Comparison of ENCODE assay signal across 19 mouse cellular contexts in genomic region chr6:83004309-83004708, GRCm38 (mm10). TPM values are rescaled to one million over a fixed set of nuclear protein-coding genes. Genes with fewer than 3 reads are reported as not detected.
DNase-seq lines count a peak whose midpoint lies in the region; ATAC-seq and TF ChIP-seq lines count a peak whose summit lies in the region.
"Had no signal": no experiment of that assay in that cellular context is flagged by ENCODE, and none has a peak within 500 bp of the region (broad histone marks: within the 10 kb centered on the region; RNA-seq: fewer than 3 reads in every experiment).

No protein-coding gene starts in this region.

- H3K9me3 ChIP-seq in heart, embryonic 16.5 days (replicated peaks; ENCODE audit: control insufficient read depth, low read length), result no peaks in the 10 kb centered on the region
- no peaks in the 10 kb centered on the region for H3K9me3 ChIP-seq in CH12.LX (replicated peaks; ENCODE audit: low read length)
- no peaks in the 10 kb centered on the region for H3K9me3 ChIP-seq in liver, embryonic 12.5 days (replicated peaks)
- H3K9me3 ChIP-seq in kidney, embryonic 14.5 days (ENCODE audit: control insufficient read depth, low read length), result no peaks in the 10 kb centered on the region
- H3K9me3 ChIP-seq: embryonic facial prominence, embryonic 13.5 days; hindbrain, embryonic 13.5 days; limb, embryonic 10.5 days had no signal

- H3K4me2 ChIP-seq in heart, embryonic 16.5 days (ENCODE audit: low read depth, low read length), result peak overlapping the region; percentile 21; the same call in 1 of the 2 replicates
- H3K4me2 ChIP-seq in CH12.LX (ENCODE audit: insufficient read depth, low read depth, poor library complexity, severe bottlenecking), result peak overlapping the region; percentile 96
- H3K4me2 ChIP-seq in liver, embryonic 12.5 days, result peak overlapping the region; percentile 16; the same call in 1 of the 2 replicates
- H3K4me2 ChIP-seq in kidney, embryonic 14.5 days (replicated peaks; ENCODE audit: low read depth, low read length), result no peak overlapping the region
- H3K4me2 ChIP-seq: embryonic facial prominence, embryonic 13.5 days; hindbrain, embryonic 13.5 days; lung, embryonic 14.5 days had no signal

- TF ChIP-seq RAD21 in CH12.LX (IDR thresholded peaks at IDR 0.05; ENCODE audit: low read depth, low read length), result no peak

- no peak for TF ChIP-seq POLR2A in CH12.LX (IDR thresholded peaks at IDR 0.05; ENCODE audit: low read depth, low read length)

- no peaks in the 10 kb centered on the region for H3K27me3 ChIP-seq in heart, embryonic 16.5 days (ENCODE audit: control insufficient read depth, insufficient read depth, low read length)
- H3K27me3 ChIP-seq in CH12.LX (replicated peaks), result no peaks in the 10 kb centered on the region
- no peaks in the 10 kb centered on the region; the same call in 1 of the 2 replicates for H3K27me3 ChIP-seq in liver, embryonic 12.5 days (replicated peaks)
- no peaks in the 10 kb centered on the region for H3K27me3 ChIP-seq in kidney, embryonic 14.5 days (ENCODE audit: control insufficient read depth, insufficient read depth, low read length)
- H3K27me3 ChIP-seq: embryonic facial prominence, embryonic 13.5 days; hindbrain, embryonic 13.5 days had no signal

- no peaks in the 10 kb centered on the region for H3K36me3 ChIP-seq in heart, embryonic 16.5 days (ENCODE audit: control insufficient read depth, insufficient read depth)
- H3K36me3 ChIP-seq in CH12.LX (replicated peaks in 1 of 2; ENCODE audit: control insufficient read depth in 1 of 2, insufficient read depth in 1 of 2, low read length in 1 of 2), result peaks cover 0 to 2% of the 10 kb centered on the region in 2 experiments
- no peaks in the 10 kb centered on the region for H3K36me3 ChIP-seq in liver, embryonic 12.5 days
- no peaks in the 10 kb centered on the region for H3K36me3 ChIP-seq in kidney, embryonic 14.5 days (ENCODE audit: control insufficient read depth, insufficient read depth, low read length)
- H3K36me3 ChIP-seq: embryonic facial prominence, embryonic 13.5 days; hindbrain, embryonic 13.5 days; limb, embryonic 10.5 days had no signal

- no peak overlapping the region for H3K9ac ChIP-seq in heart, embryonic 16.5 days (ENCODE audit: low read length)
- H3K9ac ChIP-seq in CH12.LX (ENCODE audit: insufficient read depth, low read depth), result peak overlapping the region; percentile 92
- 0 out of 2 replicates have a peak overlapping the region, but pooled peaks have one; percentile 17 for H3K9ac ChIP-seq in liver, embryonic 12.5 days
- no peak overlapping the region for H3K9ac ChIP-seq in kidney, embryonic 14.5 days (ENCODE audit: low read depth, low read length)
- H3K9ac ChIP-seq: embryonic facial prominence, embryonic 13.5 days; hindbrain, embryonic 13.5 days; lung, embryonic 14.5 days had no signal

- WGBS in heart, embryonic 16.5 days, result 66% methylated on average over 2 of the region's 2 CpGs
- WGBS in liver, embryonic 12.5 days (ENCODE audit: insufficient replicate concordance), result 55% methylated on average over 2 of the region's 2 CpGs
- 80% methylated on average over 2 of the region's 2 CpGs for WGBS in kidney, embryonic 14.5 days

- H3K27ac ChIP-seq in gastrocnemius, adult 2 months, result peak overlapping the region; percentile 48
- H3K27ac ChIP-seq in heart, embryonic 16.5 days (ENCODE audit: low read length), result peak overlapping the region; percentile 63
- H3K27ac ChIP-seq in CH12.LX (ENCODE audit: insufficient read depth, low read depth), result peak overlapping the region; percentile 76
- peak overlapping the region; percentile 74 for H3K27ac ChIP-seq in liver, embryonic 12.5 days
- H3K27ac ChIP-seq in kidney, embryonic 14.5 days (ENCODE audit: low read depth, low read length), result no peak overlapping the region
- H3K27ac ChIP-seq: hindbrain, embryonic 13.5 days; kidney, postnatal 0 days; limb, embryonic 10.5 days had no signal

- no peak for TF ChIP-seq CTCF in gastrocnemius, adult 2 months (IDR thresholded peaks at IDR 0.05)
- TF ChIP-seq CTCF in CH12.LX (conservative IDR thresholded peaks at IDR 0.05 in 1 of 2, IDR thresholded peaks at IDR 0.05 in 1 of 2; ENCODE audit: low read depth in 2 of 2, low read length in 2 of 2), result no peak

- intact Hi-C loops in gastrocnemius, adult 2 months (cut with DNase I), result no loop called here
- intact Hi-C loops in heart, postnatal 10 days (cut with DNase I), result no loop called here

- no peak for ATAC-seq in heart, embryonic 16.5 days (replicated peaks; ENCODE audit: extremely low read depth, insufficient read depth, low FRiP score)
- no peak for ATAC-seq in liver, embryonic 12.5 days
- no peak for ATAC-seq in kidney, embryonic 14.5 days (ENCODE audit: low FRiP score, low TSS enrichment)
- ATAC-seq: midbrain, embryonic 16.5 days had no signal

- in situ Hi-C loops in CH12.LX (cut with MboI; ENCODE audit: low pct_ligation_motif_present, low pct_unique_long_range_greater_than_20kb, low sequenced_read_pairs), result no loop called here

- TF ChIP-seq EP300 in CH12.LX (IDR thresholded peaks at IDR 0.05; ENCODE audit: low read length), result no peak

- peaks cover 13% of the 10 kb centered on the region for H3K4me1 ChIP-seq in heart, embryonic 16.5 days (ENCODE audit: control insufficient read depth, insufficient read depth, low read length)
- peaks cover 17 to 40% of the 10 kb centered on the region in 2 experiments for H3K4me1 ChIP-seq in CH12.LX (ENCODE audit: control insufficient read depth in 1 of 2, insufficient read depth in 2 of 2)
- peaks cover 24% of the 10 kb centered on the region for H3K4me1 ChIP-seq in liver, embryonic 12.5 days
- no peaks in the 10 kb centered on the region for H3K4me1 ChIP-seq in kidney, embryonic 14.5 days (ENCODE audit: control insufficient read depth, insufficient read depth, low read length)
- H3K4me1 ChIP-seq: hindbrain, embryonic 13.5 days had no signal

- DNase-seq in gastrocnemius, adult 2 months, result no peak
- DNase-seq in gastrocnemius, adult 8-10 months (ENCODE audit: low spot score in 2 of 2), result no peak
- no peak for DNase-seq in heart, postnatal 10 days
- DNase-seq in CH12.LX (ENCODE audit: extremely low read depth), result no peak
- DNase-seq in cerebellum, postnatal 36 days, result no peak
- DNase-seq: adrenal gland, adult 8-10 months; cerebellum, adult 18-20 months; gastrocnemius, postnatal 36 days; thymus, adult 18-20 months had no signal

- H3K79me2 ChIP-seq in CH12.LX (replicated peaks; ENCODE audit: control insufficient read depth, extremely low read depth, insufficient read depth, poor library complexity, severe bottlenecking), result no peaks in the 10 kb centered on the region; the same call in 1 of the 2 replicates

- dilution Hi-C loops in CH12.LX (cut with MboI; ENCODE audit: extremely low pct_ligation_motif_present, extremely low pct_unique_long_range_greater_than_20kb, low sequenced_read_pairs), result no loop called here

- H3K4me3 ChIP-seq in gastrocnemius, adult 2 months, result no peak overlapping the region; the same call in 1 of the 2 replicates
- H3K4me3 ChIP-seq in heart, embryonic 16.5 days (ENCODE audit: low read length), result no peak overlapping the region
- H3K4me3 ChIP-seq in CH12.LX (replicated peaks in 1 of 3; ENCODE audit: low read depth in 2 of 3, low read length in 2 of 3, poor library complexity in 1 of 3), result peak overlapping the region; percentile 48 to 60 (median 54)
- no peak overlapping the region for H3K4me3 ChIP-seq in liver, embryonic 12.5 days
- no peak overlapping the region for H3K4me3 ChIP-seq in kidney, embryonic 14.5 days (ENCODE audit: low read length)
- H3K4me3 ChIP-seq: embryonic facial prominence, embryonic 13.5 days; hindbrain, embryonic 13.5 days; limb, embryonic 10.5 days had no signal

RNA-seq across cellular contexts. Expression of gene Dok1, which starts 29.0 kb away (rescaled TPM):
- 1 to 10 TPM; 1.3 to 4.1 TPM for total RNA-seq in gastrocnemius, adult 2 months (2021)
- total RNA-seq in gastrocnemius, adult 8-10 months (2022), result 1 to 10 TPM in 3 of 4 experiments, under 1 TPM in 1; 0.56 to 1.2 (median 1.1) TPM
- 8.5 and 9.5 TPM in 2 replicates for polyA plus RNA-seq in heart, embryonic 16.5 days (2015; fragmentation: Nextera tagmentation; extraction: Ambion mirVana)
- 1 to 10 TPM; 5.2 to 6.8 TPM for total RNA-seq in heart, postnatal 10 days (2021)
- 33.2 and 34.7 TPM in 2 replicates for total RNA-seq in CH12.LX (2012; rRNA removed)
- total RNA-seq in CH12.LX (2014; rRNA removed), result 21.3 and 21.4 TPM in 2 replicates
- 23.8 and 24.6 TPM in 2 replicates for polyA plus RNA-seq in CH12.LX (2012; ENCODE audit: insufficient read length, low read depth)
- polyA plus RNA-seq in liver, embryonic 12.5 days (2016; fragmentation: Nextera tagmentation; extraction: Ambion mirVana), result 22.2 and 22.6 TPM in 2 replicates
- 8.8 and 11.8 TPM in 2 replicates for polyA plus RNA-seq in kidney, embryonic 14.5 days (2014; fragmentation: Nextera tagmentation; extraction: Ambion mirVana)

RNA-seq across cellular contexts. Expression of gene Loxl3, which starts 29.7 kb away (rescaled TPM):
- 1 to 10 TPM; 2.1 to 3.5 TPM for total RNA-seq in gastrocnemius, adult 2 months (2021)
- 1 to 10 TPM in 3 of 4 experiments, under 1 TPM in 1; 0.97 to 1.5 (median 1.3) TPM for total RNA-seq in gastrocnemius, adult 8-10 months (2022)
- 8.0 and 8.3 TPM in 2 replicates for polyA plus RNA-seq in heart, embryonic 16.5 days (2015; fragmentation: Nextera tagmentation; extraction: Ambion mirVana)
- 1 to 10 TPM; 6.0 to 6.8 TPM for total RNA-seq in heart, postnatal 10 days (2021)
- 0.93 and 1.0 TPM in 2 replicates for total RNA-seq in CH12.LX (2012; rRNA removed)
- 0.05 TPM in 1 of 2 replicates, not detected in the other for total RNA-seq in CH12.LX (2014; rRNA removed)
- polyA plus RNA-seq in CH12.LX (2012; ENCODE audit: insufficient read length, low read depth), result 0.74 and 1.0 TPM in 2 replicates
- polyA plus RNA-seq in liver, embryonic 12.5 days (2016; fragmentation: Nextera tagmentation; extraction: Ambion mirVana), result 3.1 and 3.2 TPM in 2 replicates
- 12.0 and 14.3 TPM in 2 replicates for polyA plus RNA-seq in kidney, embryonic 14.5 days (2014; fragmentation: Nextera tagmentation; extraction: Ambion mirVana)

RNA-seq across cellular contexts. Expression of gene Aup1, which starts 50.0 kb away (rescaled TPM):
- total RNA-seq in gastrocnemius, adult 2 months (2021), result 100 to 1,000 TPM in 1 of 2 experiments, 10 to 100 TPM in 1; 94.5 to 101 TPM
- 100 to 1,000 TPM in 2 of 4 experiments, 10 to 100 TPM in 2; 91.1 to 109 (median 102) TPM for total RNA-seq in gastrocnemius, adult 8-10 months (2022)
- 140 and 148 TPM in 2 replicates for polyA plus RNA-seq in heart, embryonic 16.5 days (2015; fragmentation: Nextera tagmentation; extraction: Ambion mirVana)
- total RNA-seq in heart, postnatal 10 days (2021), result 10 to 100 TPM; 74.2 to 85.8 TPM
- 235 and 240 TPM in 2 replicates for total RNA-seq in CH12.LX (2012; rRNA removed)
- 108 and 119 TPM in 2 replicates for total RNA-seq in CH12.LX (2014; rRNA removed)
- polyA plus RNA-seq in CH12.LX (2012; ENCODE audit: insufficient read length, low read depth), result 284 and 324 TPM in 2 replicates
- 215 and 233 TPM in 2 replicates for polyA plus RNA-seq in liver, embryonic 12.5 days (2016; fragmentation: Nextera tagmentation; extraction: Ambion mirVana)
- polyA plus RNA-seq in kidney, embryonic 14.5 days (2014; fragmentation: Nextera tagmentation; extraction: Ambion mirVana), result 144 and 156 TPM in 2 replicates

RNA-seq across cellular contexts. Expression of gene Htra2, which starts 50.8 kb away (rescaled TPM):
- 10 to 100 TPM; 14.1 to 21.5 TPM for total RNA-seq in gastrocnemius, adult 2 months (2021)
- total RNA-seq in gastrocnemius, adult 8-10 months (2022), result 10 to 100 TPM; 16.6 to 16.9 (median 16.7) TPM
- polyA plus RNA-seq in heart, embryonic 16.5 days (2015; fragmentation: Nextera tagmentation; extraction: Ambion mirVana), result 81.8 and 94.5 TPM in 2 replicates
- total RNA-seq in heart, postnatal 10 days (2021), result 10 to 100 TPM; 32.9 to 35.6 TPM
- total RNA-seq in CH12.LX (2012; rRNA removed), result 113 and 128 TPM in 2 replicates
- total RNA-seq in CH12.LX (2014; rRNA removed), result 131 and 137 TPM in 2 replicates
- 154 and 185 TPM in 2 replicates for polyA plus RNA-seq in CH12.LX (2012; ENCODE audit: insufficient read length, low read depth)
- 147 and 154 TPM in 2 replicates for polyA plus RNA-seq in liver, embryonic 12.5 days (2016; fragmentation: Nextera tagmentation; extraction: Ambion mirVana)
- polyA plus RNA-seq in kidney, embryonic 14.5 days (2014; fragmentation: Nextera tagmentation; extraction: Ambion mirVana), result 51.1 and 64.9 TPM in 2 replicates

RNA-seq across cellular contexts. Expression of gene Dqx1, which starts 53.3 kb away (rescaled TPM):
- 1 to 10 TPM in 1 of 2 experiments, under 1 TPM in 1; 0.20 to 1.1 TPM for total RNA-seq in gastrocnemius, adult 2 months (2021)
- total RNA-seq in gastrocnemius, adult 8-10 months (2022), result under 1 TPM; 0.24 to 0.52 (median 0.33) TPM
- polyA plus RNA-seq in heart, embryonic 16.5 days (2015; fragmentation: Nextera tagmentation; extraction: Ambion mirVana), result 0.57 and 0.75 TPM in 2 replicates
- under 1 TPM; 0.22 to 0.55 TPM for total RNA-seq in heart, postnatal 10 days (2021)
- 2.2 and 2.7 TPM in 2 replicates for total RNA-seq in CH12.LX (2012; rRNA removed)
- 0.99 and 1.3 TPM in 2 replicates for total RNA-seq in CH12.LX (2014; rRNA removed)
- polyA plus RNA-seq in CH12.LX (2012; ENCODE audit: insufficient read length, low read depth), result 2.9 and 3.5 TPM in 2 replicates
- polyA plus RNA-seq in liver, embryonic 12.5 days (2016; fragmentation: Nextera tagmentation; extraction: Ambion mirVana), result 5.0 and 5.4 TPM in 2 replicates
- polyA plus RNA-seq in kidney, embryonic 14.5 days (2014; fragmentation: Nextera tagmentation; extraction: Ambion mirVana), result 1.9 and 2.6 TPM in 2 replicates
- total RNA-seq: common myeloid progenitor, adult 5-6 weeks had no signal

Comparison
In these comparisons a context has a peak if more than half of its experiments do, and no peak if none do; other contexts are left out.
1. H3K4me3 ChIP-seq: peak in CH12.LX (3 of 3); none in gastrocnemius, adult 2 months (single experiment), heart, embryonic 16.5 days (single experiment), liver, embryonic 12.5 days (single experiment) and kidney, embryonic 14.5 days (single experiment).
2. H3K9ac ChIP-seq: peak in CH12.LX (single experiment) and liver, embryonic 12.5 days (single experiment); none in heart, embryonic 16.5 days (single experiment) and kidney, embryonic 14.5 days (single experiment).